Mouse (Mus musculus): ENCODE measurements around the gene A930004D18Rik.

The A930004D18Rik gene

DNA sequence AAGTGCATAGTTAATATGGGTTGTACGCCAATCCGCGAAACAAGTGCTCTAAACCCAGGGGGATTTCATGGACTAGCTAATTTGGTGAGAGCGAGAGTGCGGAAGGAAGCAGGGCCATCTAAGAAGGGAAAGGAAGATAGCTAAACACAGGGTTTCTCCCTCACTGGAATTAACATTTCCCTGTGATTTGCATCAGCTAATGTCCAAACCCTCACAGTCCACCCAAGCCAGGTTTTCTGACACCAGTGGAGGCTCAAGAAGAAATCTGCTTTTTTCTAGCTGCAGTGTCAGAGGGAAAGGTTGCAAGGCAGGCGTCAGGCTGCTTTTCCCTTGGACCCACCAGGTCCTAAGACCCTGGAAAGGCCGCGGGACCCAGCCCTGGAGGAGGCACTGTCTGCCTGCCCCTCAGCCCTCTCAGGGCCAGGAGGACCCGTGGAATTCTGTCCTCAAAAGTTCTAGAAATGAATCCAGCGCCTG is 1.4 kb upstream of the A930004D18Rik start:
- in situ Hi-C loops (cut with MboI, MseI), result no loop called here

DNA sequence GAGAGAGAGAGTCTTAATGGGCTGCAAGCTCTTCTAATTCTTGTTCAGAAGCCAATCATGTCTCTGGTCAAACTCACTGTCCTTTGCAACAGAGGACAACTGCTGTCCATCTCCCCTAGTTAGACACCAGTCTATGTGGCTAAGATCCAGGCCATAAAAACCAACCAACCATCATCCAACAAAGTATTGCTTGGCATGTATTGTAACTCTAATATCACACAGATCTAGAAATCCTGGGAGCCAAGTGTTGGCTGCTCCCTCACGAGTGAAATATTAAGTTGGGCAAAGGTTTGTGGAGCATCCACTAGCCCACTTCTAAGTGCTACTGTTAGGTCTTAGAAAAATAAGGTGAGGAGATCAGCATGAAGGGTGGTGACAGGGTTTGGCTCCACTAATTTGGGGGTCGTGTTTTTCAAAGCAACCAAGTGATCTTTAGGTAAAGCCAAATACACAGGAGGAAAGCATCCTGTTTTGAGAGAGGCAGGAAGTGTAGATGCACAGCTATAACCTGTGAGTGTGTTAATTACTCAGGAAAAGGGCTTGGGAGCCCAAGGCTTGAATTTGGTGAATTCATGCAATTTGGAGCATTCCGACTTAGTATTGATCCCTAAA is 710 bp upstream of the A930004D18Rik start:
- in situ Hi-C loops (cut with MboI, MseI), result no loop called here

DNA sequence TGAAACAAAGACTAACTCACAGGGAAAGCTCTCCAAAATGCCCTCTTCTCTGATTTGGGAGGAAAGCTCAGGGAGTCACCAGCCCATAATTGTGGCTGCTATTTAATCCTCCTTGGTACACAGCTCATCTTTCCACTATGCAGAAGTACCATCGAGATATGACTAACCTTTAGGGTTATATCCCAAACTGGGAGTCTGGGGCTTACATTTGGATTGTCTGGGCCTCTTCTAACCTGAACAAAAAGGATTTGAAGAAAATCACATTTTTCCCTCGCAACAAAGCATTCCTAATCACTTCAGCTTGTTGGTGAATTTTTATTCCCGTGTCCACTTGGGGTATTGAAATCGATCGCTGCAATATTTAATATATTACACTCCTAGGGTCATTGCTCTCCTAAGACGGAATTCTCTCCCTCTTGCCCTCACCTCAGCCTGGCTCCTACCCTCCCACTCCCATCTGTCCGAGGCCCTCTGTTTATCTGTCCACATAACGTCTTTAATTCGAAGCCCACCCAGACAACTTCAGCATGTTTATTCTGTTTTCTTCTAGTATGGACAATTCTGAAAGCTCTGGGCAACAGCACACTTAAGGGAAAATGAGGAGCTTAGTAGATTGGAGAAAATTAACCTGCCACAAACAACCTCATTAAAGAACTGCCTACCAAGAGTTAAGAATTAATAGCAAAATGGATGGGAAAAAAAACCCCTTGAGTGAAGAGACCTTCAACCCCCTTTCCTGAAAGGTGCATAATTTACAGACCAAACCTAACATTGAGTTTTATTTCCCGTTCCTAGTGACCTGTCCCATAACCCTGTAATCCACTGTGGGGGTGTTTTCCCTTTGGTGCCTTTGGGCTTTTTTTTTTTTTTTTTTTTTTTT is 2.9 kb downstream of the A930004D18Rik start:
- in situ Hi-C loops (cut with MboI, MseI), result no loop called here

DNA sequence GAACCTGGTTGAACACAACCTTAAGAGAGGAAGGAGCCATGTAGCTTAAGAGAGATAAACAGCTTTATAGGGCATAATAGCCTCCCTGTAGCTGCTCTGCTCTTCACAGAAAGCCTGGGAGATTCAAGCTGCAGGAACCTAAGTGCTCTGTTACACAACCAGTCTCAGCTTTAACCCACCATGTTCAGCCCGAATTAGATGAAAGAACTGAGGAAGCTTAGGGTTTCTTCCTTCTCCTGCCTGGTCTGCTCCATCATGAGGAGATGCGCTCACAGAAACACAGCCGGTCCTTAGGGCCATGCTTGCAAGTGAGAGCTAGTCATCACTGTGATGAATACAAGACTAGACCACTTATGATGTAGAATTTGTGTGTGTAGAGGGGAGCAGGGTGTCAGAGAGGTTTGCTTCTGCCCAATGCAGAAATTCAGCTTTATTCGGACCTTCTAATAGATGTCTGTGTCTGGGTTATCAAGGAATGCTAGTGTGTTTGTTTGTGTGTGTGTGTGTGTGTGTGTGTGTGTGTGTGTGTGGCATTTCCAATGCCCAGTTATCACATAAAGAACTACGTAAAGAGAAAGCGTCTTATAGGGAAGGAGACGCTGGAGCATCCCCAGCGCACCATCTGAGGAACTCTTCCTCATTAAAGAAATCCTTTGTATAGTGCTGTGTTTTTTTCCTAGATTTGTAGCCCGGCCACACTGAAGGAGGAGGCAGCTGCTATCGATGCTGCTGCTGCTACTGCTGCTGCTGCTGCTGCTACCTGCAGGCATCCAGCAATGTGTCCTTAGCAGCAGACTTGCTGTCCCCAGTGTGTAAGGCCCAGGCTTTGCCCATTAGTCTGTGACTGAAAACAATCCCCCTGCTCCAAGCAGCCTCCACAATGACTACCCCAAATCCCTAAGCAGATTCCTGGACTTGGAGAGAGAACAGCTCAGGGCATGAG is 4.1 kb downstream of the A930004D18Rik start:
- in situ Hi-C loops (cut with MboI, MseI), result no loop called here

- in situ Hi-C loops (cut with MboI, MseI), result no loop called here
Measured at GRCm38 (mm10) chr2:18032538-18032895, 5.0 kb downstream of the A930004D18Rik start.

DNA sequence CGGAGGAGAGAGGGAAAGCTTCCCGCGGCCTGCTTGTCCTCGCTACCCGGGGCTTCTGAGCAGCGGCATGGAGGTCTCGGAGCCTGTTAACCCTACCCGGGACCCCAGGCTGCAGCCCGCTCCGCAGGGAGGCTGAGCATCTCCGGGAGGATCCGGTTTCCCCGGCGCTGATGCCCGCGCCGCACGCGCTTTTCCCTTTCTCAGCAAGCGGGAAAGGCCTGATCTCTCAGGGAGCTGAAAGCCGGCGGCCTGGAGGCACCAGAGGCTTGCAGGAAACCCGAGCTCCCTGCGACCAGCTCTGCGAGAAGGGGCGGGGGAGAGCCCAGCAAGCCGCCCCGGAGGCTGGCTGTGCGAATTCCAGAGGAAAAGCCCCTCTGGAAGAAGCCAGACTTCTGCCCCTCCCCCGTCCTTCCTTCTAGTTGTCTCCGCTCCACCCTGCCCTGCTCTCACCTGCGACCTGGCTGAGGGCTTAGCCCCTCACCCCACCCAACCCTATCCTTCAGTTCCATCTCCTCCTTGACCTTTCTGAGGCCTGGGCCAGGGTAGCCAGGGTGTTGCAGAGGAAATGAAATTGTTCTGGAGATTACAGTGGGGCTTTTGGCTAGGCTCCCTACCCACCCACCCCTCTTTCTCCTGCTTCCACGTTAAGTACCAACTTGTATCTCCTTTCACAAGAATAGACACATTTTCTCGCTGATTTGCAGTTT is 5.6 kb downstream of the A930004D18Rik start:
- in situ Hi-C loops (cut with MboI, MseI), result no loop called here

- in situ Hi-C loops (cut with MboI, MseI), result no loop called here
Measured at GRCm38 (mm10) chr2:18031271-18031821, 6.2 kb downstream of the A930004D18Rik start.

DNA sequence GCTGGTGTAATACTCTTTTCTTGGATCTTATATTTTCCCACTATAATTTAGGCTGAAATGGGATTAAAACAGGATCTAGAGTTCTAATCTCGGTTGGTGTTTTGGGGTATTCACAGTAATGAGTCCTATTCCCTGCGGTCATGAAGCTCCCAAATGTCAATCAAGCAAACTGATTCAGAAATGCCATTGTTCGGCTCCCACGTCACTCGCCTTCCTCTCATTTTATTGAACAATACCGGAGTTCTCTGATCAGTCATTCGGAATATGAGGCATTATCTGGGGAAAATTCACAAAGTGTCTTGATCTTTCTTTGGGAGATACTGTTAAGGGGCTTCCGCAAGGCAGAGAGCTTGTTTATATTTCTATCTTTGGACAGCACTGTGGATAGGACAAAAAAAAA is 7.0 kb downstream of the A930004D18Rik start:
- in situ Hi-C loops (cut with MboI, MseI), result no loop called here

GRCm38 (mm10) chr2:18029656-18030055 is 7.9 kb downstream of the A930004D18Rik start:
- in situ Hi-C loops (cut with MboI, MseI), result loop anchor here (5.0 kb wide), 1 partner anchor 168 kb away; no protein-coding TSS in a partner anchor

GRCm38 (mm10) chr2:18028140-18029021 is 9.2 kb downstream of the A930004D18Rik start:
- in situ Hi-C loops (cut with MboI, MseI), result loop anchor here (5.0 kb wide), 1 partner anchor 169 kb away; no protein-coding TSS in a partner anchor

GRCm38 (mm10) chr2:18027448-18028139 is 9.9 kb downstream of the A930004D18Rik start:
- in situ Hi-C loops (cut with MboI, MseI), result loop anchor here (5.0 kb wide), 1 partner anchor 170 kb away; no protein-coding TSS in a partner anchor

GRCm38 (mm10) chr2:18026116-18026947 is 11.2 kb downstream of the A930004D18Rik start:
- in situ Hi-C loops (cut with MboI, MseI), result loop anchor here (5.0 kb wide), 1 partner anchor 171 kb away; no protein-coding TSS in a partner anchor

GRCm38 (mm10) chr2:18025781-18026115 is 11.8 kb downstream of the A930004D18Rik start:
- in situ Hi-C loops (cut with MboI, MseI), result loop anchor here (5.0 kb wide), 1 partner anchor 172 kb away; no protein-coding TSS in a partner anchor

DNA sequence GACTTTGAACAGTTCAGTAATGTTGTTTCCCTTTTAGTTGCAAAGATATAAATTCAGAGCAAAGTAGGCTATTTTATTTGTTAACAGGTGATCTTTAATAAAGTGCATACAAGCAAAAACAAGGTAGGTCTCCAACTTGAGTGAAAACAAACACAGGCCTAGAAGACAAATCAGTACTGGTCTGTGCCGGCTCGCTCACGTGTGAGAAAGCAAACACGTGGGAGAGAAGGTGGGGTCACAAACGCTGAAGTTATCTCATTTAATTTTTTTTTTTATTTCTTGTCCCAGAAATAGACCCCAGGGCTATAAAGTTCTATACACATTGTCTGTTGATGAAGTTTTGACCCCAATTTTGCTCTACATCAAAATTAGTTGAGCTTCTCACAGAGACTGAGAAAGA is 12.4 kb downstream of the A930004D18Rik start:
- in situ Hi-C loops (cut with MboI, MseI), result loop anchor here (5.0 kb wide), 1 partner anchor 172 kb away; no protein-coding TSS in a partner anchor

DNA sequence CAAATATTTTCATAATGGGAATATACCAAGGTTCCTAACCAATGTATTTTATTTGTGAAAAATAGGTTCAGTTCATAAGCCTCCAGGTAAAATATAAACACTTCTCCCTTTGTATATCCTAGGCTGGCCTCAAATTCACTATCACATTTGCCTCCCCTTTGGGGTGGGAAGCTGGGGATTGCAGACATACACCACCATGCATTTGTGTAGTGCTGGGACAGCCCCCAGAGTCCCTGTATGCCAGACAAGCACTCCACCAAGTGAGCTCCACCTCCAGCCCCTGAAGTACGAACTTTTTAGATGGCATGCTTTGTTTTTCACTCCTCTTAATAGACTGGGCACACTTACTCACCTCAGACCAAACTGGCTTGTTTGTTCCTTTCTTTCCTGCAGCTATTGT is 14.7 kb downstream of the A930004D18Rik start:
- in situ Hi-C loops (cut with MboI, MseI), result no loop called here

- in situ Hi-C loops (cut with MboI, MseI), result no loop called here
Measured at GRCm38 (mm10) chr2:18019122-18019521, 18.4 kb downstream of the A930004D18Rik start.

DNA sequence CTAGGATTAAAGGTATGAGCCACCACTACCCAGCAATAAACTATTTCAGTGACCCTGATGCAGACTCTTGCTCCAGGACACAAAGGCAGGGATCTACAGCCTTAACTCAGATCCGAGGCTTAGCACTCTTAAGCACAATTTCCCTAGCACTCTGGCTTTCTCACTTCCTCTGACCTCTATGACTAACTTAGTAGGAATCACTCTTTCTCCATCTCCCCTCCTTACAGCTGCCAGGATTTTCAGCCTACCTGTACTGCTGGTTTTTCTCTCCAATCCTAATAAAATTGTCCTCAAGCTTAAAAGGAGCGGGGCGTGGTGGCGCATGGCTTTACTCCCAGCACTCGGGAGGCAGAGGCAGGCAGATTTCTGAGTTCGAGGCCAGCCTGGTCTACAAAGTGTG is 20.2 kb downstream of the A930004D18Rik start:
- in situ Hi-C loops (cut with MboI, MseI), result no loop called here

- in situ Hi-C loops (cut with MboI, MseI), result no loop called here
Measured at GRCm38 (mm10) chr2:18016639-18017038, 20.9 kb downstream of the A930004D18Rik start.
